Mouse (Mus musculus): ENCODE measurements around the gene Bcas3.

Gene Bcas3

DNA sequence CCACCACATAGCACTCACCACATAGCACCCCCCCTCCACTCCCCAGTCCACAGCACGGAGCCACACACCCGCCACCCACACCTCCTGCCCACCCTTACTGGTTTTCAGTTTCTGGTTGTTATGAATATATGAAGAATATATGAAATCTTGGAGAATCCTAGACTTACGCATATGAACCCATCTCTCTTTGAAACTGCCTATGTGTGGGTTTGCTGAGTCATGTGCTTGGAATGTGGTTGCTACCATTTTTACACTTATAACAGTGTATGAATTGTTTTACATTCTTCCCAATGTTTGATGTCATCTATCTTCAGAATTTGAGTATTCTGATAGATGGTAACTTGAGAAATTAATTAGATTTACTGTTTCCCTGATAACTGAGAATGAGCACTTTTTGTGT, 26.1 kb downstream of the Bcas3 start:
- no peak for DNase-seq (ENCODE audit: low spot score in 2 of 2)

DNA sequence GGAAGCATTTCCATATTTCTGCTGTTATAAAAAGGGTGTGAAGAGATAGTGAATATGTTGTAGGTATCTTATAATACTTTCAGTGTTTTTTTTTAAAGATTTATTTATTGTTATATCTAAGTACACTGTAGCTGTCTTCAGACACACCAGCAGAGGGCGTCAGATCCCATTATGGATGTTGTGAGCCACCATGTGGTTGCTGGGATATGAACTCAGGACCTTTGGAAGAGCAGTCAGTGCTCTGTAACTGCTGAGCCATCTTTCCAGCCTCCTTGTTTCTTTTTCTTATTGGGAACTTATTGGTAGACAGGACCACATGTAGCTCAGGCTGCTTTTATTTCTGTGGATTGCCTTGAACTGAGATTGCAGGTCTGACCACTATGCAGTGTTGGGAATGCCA, 27.1 kb downstream of the Bcas3 start:
- no peak for DNase-seq (ENCODE audit: low spot score in 2 of 2)

DNA sequence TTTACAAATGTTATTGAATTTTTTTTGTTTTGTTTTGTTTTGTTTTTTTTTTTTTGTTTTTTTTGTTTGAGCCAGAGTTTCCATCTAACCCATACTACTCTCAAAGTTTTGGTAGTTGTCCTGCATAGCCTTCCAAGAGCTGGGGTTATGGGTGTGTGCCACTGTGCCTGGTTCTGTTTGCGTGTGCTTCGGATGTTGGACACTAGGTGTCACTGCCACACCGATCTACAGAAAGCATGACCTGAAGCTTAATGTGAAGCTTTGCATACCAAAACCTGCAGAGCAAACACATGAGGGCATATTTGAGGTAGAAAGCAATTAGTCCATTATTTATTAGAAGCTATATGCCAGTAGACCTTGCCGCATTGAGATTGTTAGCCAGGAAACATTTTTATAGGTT, 29.1 kb downstream of the Bcas3 start:
- peak; percentile 35 to 50 for DNase-seq (ENCODE audit: low spot score in 2 of 2)

DNA sequence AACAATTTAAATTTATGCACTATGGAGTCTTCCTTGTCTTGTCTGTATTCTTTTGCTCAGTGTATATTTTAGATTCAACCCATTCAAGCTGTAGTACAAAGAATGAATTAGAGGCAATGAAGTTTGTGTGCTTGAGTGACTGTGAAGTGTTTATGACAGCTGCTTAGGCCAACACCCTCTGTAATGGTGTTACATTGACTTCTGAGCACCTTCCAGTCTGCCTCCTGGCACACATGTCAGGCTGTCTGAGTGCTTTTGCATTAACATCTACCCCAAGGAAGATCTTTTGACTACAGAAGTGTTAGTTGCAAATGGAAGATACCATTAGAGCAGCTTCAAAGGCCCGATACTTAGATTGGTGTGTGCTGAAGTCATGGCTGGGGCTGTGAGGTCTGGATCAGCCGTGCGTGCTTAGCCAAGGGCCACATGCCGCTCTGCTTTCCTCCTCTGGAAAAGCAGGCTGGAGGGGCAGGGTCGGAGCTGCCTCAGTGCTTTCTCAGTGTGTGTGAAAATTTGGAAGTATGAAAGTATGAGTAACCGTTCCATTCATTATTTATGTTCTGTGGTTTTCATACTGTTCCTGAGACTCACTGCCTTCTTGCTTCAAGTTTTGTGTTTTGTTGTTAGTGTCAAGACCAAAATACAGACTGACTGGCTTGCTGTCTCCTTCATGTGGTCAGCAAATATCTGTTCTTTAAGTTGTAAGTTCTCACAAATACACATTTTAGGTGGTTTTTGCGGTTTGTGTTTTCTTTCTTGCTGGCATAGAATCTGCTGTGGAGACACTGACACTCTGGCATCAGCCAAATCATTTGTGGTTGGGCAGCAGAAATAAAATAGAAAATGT, 31.2 kb downstream of the Bcas3 start:
- no peak for DNase-seq (ENCODE audit: low spot score in 2 of 2)

DNA sequence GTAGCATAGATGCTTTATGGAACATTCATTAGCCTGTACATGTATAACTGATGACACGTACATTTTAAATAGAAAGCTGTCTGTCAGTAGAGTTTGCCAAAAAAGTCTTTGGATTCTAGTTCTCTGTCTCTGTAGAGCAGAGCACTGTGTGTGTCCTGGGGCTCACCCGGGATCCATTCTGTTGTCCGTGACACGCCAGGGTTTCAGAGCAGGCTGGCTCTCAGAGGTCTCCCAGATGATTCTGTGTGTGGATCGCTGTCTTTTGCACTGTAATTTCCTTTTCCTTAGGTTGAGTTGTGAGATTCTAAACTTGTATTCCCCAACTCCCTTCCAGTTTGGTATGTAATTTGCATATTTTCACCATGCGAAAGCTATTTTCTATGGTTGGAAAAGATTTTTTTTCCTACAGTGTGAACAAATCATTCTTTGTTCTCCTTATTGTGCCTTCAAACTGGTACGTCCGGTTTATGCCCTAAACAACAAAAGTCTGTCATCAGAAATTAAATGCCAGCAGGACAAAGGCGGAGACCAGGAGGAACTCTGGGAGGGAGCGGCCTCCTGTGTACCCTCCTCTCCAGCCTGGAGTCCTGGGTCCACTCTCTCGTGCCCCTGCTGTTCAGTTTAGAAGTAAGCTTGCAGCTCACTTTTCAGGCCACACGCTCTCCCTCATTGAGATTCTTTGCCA, 39.4 kb downstream of the Bcas3 start:
- no peak for DNase-seq (ENCODE audit: low spot score in 2 of 2)

DNA sequence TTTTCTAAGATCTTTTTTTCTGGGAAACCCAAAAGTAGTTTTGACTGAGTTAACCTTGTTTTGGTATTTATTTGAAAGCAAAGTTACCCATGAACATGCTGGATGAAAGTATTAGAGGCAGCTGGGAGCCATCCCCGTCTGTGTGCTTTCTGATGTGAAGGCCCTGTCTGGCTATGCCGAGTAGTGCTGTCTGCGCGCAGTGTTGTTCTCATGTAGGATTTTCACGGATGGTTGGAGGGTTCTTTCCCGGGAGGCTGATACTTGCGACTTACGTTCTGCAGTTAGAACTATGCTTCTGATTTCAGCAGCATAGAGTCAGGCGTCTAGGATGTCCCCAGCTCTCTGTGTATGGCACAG, 39.9 kb downstream of the Bcas3 start:
- DNase-seq (ENCODE audit: low spot score in 2 of 2) = no peak

DNA sequence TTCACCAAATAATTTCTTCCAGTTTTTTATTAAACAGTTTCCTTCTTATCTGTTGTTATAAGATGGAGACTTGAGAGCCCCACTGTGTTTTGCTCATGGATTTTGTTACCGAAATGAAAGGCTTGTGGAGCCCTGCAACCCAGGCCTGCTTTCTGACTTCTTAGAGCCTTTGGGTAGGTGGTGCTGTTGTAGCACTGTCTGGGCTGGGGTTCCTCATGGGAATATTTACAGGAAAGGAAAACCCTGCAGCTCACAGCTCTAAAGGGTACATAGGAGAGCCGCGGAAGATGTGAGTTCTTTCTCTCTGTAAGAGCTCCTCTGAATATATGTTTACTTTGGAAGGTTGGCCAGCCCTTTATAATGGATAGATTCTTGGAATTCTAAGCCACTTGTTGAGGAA, 41.0 kb downstream of the Bcas3 start:
- DNase-seq (ENCODE audit: low spot score in 2 of 2) = no peak

DNA sequence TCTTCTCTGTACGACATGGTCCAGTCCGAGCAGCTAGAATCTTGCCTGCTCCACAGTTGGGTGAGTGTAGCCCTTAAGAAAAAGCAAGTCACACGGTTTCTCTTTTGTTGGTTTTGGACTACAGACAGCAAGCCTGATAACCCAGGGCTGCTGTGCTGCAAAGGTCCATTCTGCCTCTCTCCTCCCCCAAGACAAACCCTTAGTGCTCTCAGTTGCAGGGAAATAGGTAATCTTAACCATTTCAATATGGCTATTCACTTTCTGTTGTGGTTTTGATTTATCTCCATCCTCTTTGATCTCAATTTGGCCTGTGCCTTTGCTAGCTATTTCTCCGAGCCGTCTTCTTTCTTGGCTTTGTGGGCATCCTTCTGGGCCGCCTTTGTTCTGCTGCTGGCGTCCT, 42.4 kb downstream of the Bcas3 start:
- no peak for DNase-seq (ENCODE audit: low spot score in 2 of 2)

DNA sequence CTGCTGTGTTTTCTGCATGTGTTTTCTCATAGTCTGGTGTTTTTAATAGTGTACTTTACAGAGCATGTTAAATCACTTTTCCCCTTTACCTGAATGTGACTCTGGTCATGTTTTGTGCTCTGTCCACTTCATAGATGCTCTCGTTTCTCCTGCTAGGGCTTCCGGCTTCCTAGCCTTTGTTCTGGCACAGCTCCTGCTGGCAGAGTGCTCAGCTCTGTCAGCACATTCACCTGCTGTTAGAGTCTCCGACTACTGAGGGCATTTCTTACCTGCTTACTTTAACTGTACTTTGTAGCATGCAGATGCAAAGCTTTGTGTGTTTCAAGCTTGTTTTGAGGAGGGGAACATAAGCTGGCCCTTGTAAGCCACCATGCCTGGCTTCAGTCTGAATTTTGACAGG, 53.6 kb downstream of the Bcas3 start:
- DNase-seq (ENCODE audit: low spot score in 2 of 2) = no peak

DNA sequence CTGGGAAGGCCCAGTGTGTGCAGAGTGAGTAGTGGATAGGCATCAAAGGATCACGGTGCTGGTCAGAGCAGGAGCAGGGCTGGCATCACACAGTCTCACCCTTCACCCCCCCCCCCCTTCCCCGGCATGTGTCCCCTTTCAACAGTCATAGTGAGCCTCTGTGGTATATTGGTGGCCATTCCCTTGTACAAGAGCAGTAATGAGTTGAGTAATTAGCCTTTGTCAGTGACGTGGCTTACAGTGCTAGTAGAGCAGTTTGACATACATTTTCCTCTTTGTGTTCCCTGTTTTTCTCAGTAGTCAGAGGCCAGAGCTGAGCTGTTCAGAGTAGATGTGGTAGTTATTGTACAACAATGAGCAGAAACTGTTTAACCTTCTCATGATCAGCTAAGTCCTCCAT, 54.7 kb downstream of the Bcas3 start:
- DNase-seq (ENCODE audit: low spot score in 2 of 2) = no peak

DNA sequence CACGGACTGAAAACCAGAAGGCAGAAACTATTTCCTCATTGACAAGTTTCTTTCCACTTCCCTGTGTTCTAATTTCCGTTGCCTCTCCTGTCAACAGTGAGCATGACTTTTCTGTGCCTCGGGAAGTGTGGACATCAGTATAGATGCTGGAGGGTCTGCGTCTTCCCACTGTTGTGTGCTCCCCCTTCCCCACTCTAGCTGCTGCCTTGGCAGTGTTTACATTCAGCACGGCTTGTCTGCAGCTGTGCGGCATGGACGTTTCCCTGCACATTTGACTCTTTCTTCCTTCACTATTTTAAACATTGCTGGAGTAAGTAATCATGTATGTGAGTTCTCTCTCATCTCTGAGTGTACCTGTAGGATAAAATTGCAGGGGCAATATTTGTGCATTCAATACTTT, 59.4 kb downstream of the Bcas3 start:
- DNase-seq (ENCODE audit: low spot score in 2 of 2) = no peak

DNA sequence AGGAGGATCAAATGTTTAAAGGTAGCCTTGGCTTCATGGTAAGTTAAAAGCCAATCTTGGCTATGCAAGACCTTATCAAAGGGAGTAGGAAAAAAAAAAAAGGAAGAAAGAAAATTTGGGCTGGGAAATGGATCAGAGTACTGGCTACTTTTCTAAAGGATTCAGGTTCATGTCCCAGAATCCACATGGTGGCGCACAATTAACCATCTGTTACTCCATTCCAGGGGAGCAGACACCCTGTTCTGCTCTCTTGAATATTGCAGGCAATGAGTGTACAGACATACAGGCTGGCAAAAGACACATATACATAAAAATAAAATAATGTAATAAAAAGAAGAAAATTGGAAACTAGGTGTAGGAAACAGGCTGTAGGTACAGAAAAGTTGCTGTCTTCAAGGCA, 61.5 kb downstream of the Bcas3 start:
- no peak for DNase-seq (ENCODE audit: low spot score in 2 of 2)

DNA sequence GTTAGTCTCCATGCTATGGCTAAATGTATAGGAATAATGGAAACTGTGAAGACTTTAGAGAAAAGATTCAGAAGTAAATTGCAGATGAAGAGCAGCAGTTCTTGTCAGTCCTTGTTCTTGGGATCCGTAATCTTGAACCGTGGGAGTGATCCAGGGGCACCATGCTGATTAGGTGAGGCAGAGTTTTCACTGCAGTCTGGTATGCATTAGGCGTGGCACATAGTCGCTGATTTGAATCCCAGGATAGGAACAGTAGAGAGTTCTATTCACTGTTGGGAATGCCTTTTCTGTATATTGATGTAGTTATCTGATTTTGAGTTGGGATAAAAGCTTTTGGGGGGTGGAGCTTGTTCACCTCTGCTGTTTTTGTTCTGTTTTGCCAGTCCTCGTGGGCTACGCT, 74.4 kb downstream of the Bcas3 start:
- DNase-seq (ENCODE audit: low spot score in 2 of 2) = no peak

DNA sequence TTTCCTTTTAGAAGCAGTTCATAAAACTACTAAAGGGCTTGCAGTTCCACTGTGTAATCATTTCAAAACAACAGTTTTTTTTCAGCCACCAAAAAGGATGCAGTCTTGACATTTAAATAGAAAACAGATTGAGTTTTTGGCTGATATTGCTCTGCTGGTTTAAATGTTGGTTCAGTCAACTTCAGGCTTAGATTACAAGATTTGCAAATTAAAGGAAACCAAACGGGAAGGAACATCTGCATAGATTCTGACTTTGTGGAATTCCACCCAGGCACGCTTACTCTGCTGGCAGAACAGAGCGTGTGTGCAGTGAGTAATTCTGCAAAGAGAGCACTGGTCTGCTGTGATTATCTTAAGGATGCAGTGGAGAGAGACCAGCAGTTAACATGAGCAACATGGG, 75.3 kb downstream of the Bcas3 start:
- no peak for DNase-seq (ENCODE audit: low spot score in 2 of 2)

DNA sequence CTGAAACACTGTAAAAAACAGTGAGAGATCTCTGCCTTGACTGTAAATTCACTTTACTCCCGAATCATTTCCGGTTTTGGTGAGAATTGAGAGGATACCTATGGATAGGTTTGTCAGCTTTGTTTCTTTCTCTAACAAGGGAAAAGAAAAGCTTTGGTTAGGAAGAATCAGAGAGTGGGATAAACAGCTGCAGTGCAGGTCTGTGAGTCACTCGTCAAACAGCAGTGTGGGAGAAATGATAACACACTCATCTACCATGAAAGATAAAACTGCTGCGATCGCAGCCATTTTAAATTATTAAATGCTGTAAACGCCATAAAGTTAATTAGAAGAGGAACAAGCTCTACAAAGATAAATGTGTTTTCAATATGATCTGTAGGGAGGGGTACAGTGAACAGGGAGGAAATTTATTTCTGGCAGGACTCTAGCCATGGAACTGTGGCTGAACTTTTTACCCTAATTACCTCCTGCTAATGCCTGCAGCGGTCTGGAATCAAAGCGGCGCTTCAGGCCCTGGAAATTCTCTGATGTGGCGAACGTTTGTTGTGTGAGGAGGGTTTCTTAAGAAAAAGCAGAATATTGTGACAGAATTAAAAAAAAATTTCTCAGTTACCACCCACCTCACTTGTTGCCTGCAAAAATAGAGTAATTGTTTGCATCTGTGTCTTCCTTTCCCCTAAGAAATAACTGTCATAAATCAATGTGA, 77.9 kb downstream of the Bcas3 start:
- no peak for DNase-seq (ENCODE audit: low spot score in 2 of 2)

DNA sequence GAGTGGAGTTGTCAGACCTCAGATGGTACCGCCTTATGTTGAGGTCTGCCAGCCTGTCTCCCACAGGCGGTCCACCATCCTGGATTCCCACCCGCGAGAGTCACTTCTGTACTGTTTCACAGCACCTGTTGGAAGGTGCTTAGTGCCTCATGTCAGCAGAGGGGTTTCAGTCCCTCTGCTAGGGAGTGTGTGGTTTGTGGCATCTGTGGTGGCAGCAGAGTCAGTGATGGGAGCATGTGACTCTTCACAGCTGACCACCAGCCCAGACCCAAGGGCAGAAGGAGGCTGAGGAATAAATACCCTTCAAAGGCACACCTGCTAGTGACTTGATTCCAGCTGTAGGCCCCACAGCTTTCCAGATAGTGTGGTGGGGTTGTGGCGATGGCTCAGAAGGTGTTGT, 94.4 kb downstream of the Bcas3 start:
- DNase-seq (ENCODE audit: low spot score in 2 of 2) = no peak

DNA sequence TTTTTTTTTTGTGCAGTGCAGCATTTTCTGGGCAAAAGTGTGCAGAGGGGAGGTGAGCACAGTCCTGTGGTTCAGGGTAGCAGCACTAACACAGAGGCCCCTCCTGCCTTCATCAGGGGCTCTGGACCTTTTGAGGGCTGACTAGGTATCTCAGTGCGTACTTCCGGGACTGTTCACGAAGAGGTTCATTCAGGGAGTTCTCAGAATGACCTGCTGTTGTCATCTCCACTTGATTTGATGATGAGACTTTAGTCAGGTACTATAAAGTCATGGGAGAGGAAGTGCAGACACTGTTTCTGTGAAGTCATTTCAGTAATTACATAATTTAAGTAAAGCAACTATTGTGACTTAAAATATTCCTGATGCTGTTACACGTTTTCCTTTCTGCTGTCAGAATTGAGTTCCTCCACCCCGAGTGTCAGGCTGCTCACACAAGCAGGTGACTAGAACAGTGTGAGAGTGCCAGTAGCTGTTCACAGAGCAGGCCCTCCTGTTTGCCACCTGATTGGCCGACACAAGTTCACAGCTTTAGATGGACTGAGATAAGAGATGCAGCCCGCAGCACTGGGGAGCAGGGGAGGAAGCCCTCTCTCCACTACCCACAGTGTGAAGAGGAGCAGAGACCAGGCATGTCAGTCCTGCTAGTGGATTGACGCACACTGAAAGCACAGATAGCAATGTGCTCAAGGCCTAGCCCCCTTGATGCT, 100.8 kb downstream of the Bcas3 start:
- DNase-seq (ENCODE audit: low spot score in 2 of 2) = no peak

DNA sequence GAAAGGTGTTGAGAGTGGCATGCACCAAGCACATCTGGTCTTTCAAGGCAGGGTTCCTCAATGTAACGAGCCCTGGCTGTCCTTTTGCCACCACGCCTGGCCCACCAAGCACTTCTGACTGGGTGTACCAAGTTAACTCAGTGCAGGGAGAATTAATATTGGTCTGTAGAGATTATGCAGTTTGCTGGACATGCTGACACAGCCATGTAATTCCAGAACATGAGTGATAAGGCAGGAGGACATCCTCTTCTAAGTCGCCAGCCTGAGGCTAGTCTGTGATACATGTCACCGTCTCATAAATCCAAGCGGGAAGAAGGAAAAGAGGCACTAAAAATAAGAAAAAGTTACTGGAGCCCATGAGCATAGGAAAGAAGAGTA, 101.3 kb downstream of the Bcas3 start:
- DNase-seq (ENCODE audit: low spot score in 2 of 2) = no peak

DNA sequence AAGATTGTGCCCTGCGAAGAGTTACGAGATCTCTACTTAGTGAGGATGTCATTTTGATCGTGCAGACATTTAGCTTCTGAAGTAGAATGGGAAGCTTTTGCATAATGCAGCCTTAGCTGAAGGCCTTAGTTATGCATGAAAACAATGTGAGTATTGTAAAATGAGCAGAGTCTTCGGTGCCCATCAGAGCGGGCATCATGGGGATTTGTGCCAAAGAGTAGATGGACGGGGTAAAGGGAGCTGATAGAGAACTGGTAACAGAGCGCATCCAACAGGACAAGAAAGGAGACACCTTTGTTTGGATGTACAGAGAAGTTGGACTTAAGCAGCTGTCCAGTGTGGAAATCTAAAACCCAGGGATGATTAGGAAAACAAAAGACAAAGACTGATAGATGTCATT, 108.6 kb downstream of the Bcas3 start:
- no peak for DNase-seq (ENCODE audit: low spot score in 2 of 2)

DNA sequence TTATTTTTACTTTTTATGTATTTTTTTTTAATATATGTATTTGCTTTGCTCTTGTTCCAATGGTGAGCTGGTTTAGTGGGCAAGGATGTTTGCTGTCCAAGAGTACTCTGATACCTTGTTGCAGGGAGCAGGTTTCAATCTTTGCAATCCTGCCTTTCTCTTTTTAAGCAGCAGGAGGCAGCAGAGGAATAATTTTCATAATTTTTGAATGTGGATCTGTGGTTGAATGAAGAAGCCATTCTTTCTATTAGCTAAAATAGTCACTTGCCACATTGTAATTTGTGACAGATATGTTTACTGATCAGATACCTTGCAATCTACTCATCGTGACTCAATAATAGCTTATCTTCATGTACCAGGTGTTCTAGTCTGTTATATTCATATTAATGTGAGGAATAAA, 116.6 kb downstream of the Bcas3 start:
- no peak for DNase-seq (ENCODE audit: low spot score in 2 of 2)

DNA sequence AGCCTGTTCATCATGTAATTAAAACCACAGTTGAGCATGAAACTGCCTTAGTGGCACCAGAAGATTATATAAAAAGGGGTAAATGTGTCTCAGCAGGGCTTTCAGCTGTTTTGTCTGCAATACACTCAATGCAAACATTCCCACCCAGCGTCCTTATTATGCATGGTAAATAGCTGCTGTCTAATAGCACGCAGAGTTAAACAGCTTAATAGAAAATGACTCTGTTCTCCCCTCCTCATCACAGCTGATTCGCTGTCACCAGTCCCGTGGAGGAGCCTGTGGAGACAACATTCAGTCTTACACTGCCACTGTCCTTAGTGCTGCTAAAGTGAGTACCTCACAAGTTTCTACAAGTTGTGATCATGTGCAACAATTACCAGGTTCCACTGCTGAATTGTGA, 117.5 kb downstream of the Bcas3 start:
- no peak for DNase-seq (ENCODE audit: low spot score in 2 of 2)

DNA sequence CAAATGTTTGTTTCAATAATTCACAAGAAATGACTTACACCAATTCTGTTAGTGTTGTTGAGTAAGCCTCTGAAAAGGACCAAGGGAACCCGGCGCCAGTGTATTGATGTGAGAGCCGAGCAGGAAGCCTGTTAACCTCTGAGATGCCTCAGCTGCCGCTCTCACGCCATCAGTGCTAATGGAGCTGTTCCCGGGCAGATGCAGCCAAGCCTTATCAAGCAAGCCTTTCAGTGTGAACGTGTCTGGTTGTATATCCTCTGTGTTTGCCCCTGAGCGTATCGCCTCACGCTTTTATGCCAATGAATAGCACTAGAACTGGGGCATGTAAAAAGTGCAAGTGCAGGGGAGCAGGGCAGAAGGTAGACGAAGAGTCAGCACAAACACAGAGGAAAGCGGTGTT, 121.4 kb downstream of the Bcas3 start:
- DNase-seq (ENCODE audit: low spot score in 2 of 2) = no peak

Data from spleen, postnatal 14 days (tissue).